12 mouse cellular contexts compared by ENCODE assay signal in genomic region chr1:60716567-60716966, GRCm38 (mm10). TPM values are rescaled to one million over a fixed set of nuclear protein-coding genes. Genes with fewer than 3 reads are reported as not detected.
DNase-seq lines count a peak whose midpoint lies in the region; ATAC-seq and TF ChIP-seq lines count a peak whose summit lies in the region.
"Had no signal": no experiment of that assay in that cellular context is flagged by ENCODE, and none has a peak within 500 bp of the region (broad histone marks: within the 10 kb centered on the region; RNA-seq: fewer than 3 reads in every experiment).

Gene Cd28 (plus strand): TSS chr1:60716800.

- H3K9me3 ChIP-seq in heart, embryonic 11.5 days (replicated peaks; ENCODE audit: control insufficient read depth, low read length) = no peaks in the 10 kb centered on the region; the same call in 1 of the 2 replicates
- H3K9me3 ChIP-seq in limb, embryonic 15.5 days = no peaks in the 10 kb centered on the region
- H3K9me3 ChIP-seq in forebrain, embryonic 11.5 days (ENCODE audit: control insufficient read depth, low read length) = no peaks in the 10 kb centered on the region
- H3K9me3 ChIP-seq: midbrain, embryonic 12.5 days had no signal

- H3K36me3 ChIP-seq in heart, embryonic 11.5 days (ENCODE audit: control insufficient read depth, insufficient read depth, low read length) = no peaks in the 10 kb centered on the region
- no peaks in the 10 kb centered on the region for H3K36me3 ChIP-seq in limb, embryonic 15.5 days
- no peaks in the 10 kb centered on the region for H3K36me3 ChIP-seq in forebrain, embryonic 11.5 days (ENCODE audit: control insufficient read depth, insufficient read depth, low read length)
- H3K36me3 ChIP-seq: midbrain, embryonic 12.5 days had no signal

- no peak for TF ChIP-seq CTCF in layer of hippocampus, adult 2 months (conservative IDR thresholded peaks at IDR 0.05)

- DNase-seq in layer of hippocampus, adult 2 months (ENCODE audit: low spot score in 2 of 2) = no peak
- DNase-seq in layer of hippocampus, adult 18-20 months (ENCODE audit: low spot score in 2 of 2) = no peak
- DNase-seq in gastrocnemius, adult 18-20 months (ENCODE audit: low spot score) = peak; percentile 69
- no peak for DNase-seq in forebrain, embryonic 11.5 days (ENCODE audit: low spot score)
- no peak for DNase-seq in thymus, postnatal 25 days
- DNase-seq: kidney, adult 18-20 months; thymus, adult 18-20 months had no signal

- no peaks in the 10 kb centered on the region for H3K27me3 ChIP-seq in heart, embryonic 11.5 days (ENCODE audit: control insufficient read depth, insufficient read depth, low read length)
- H3K27me3 ChIP-seq in limb, embryonic 15.5 days = no peaks in the 10 kb centered on the region
- no peaks in the 10 kb centered on the region for H3K27me3 ChIP-seq in forebrain, embryonic 11.5 days (ENCODE audit: control insufficient read depth, insufficient read depth, low read length)
- H3K27me3 ChIP-seq: midbrain, embryonic 12.5 days had no signal

- H3K4me1 ChIP-seq in heart, embryonic 11.5 days (ENCODE audit: control insufficient read depth, insufficient read depth, low read length) = no peaks in the 10 kb centered on the region
- peaks cover 7% of the 10 kb centered on the region; the same call in 1 of the 2 replicates for H3K4me1 ChIP-seq in limb, embryonic 15.5 days
- no peaks in the 10 kb centered on the region for H3K4me1 ChIP-seq in forebrain, embryonic 11.5 days (replicated peaks; ENCODE audit: control insufficient read depth, insufficient read depth, low read length)

- H3K4me3 ChIP-seq in layer of hippocampus, adult 2 months = no peak within 1 kb of the TSS; the same call in 1 of the 2 replicates
- no peak within 1 kb of the TSS for H3K4me3 ChIP-seq in heart, embryonic 11.5 days (ENCODE audit: low read depth, low read length)
- no peak within 1 kb of the TSS for H3K4me3 ChIP-seq in limb, embryonic 15.5 days
- no peak within 1 kb of the TSS for H3K4me3 ChIP-seq in forebrain, embryonic 11.5 days (ENCODE audit: low read depth, low read length)
- H3K4me3 ChIP-seq: midbrain, embryonic 12.5 days had no signal

- no peak within 1 kb of the TSS for H3K9ac ChIP-seq in heart, embryonic 11.5 days (ENCODE audit: low read depth, low read length)
- no peak within 1 kb of the TSS for H3K9ac ChIP-seq in limb, embryonic 15.5 days
- H3K9ac ChIP-seq in forebrain, embryonic 11.5 days (ENCODE audit: low read length) = no peak within 1 kb of the TSS
- H3K9ac ChIP-seq: midbrain, embryonic 12.5 days had no signal

- no peak within 1 kb of the TSS for H3K4me2 ChIP-seq in heart, embryonic 11.5 days
- H3K4me2 ChIP-seq in limb, embryonic 15.5 days = no peak within 1 kb of the TSS
- no peak within 1 kb of the TSS for H3K4me2 ChIP-seq in forebrain, embryonic 11.5 days (ENCODE audit: low read depth, low read length, severe bottlenecking)
- H3K4me2 ChIP-seq: midbrain, embryonic 12.5 days had no signal

- ATAC-seq in heart, embryonic 11.5 days (replicated peaks; ENCODE audit: insufficient number of reproducible peaks, low FRiP score, low TSS enrichment) = no peak
- no peak for ATAC-seq in limb, embryonic 15.5 days (ENCODE audit: insufficient number of reproducible peaks, low FRiP score, low TSS enrichment, low read depth)
- no peak for ATAC-seq in erythroblast, adult 5-6 weeks (replicated peaks; ENCODE audit: low FRiP score, poor library complexity, severe bottlenecking)
- ATAC-seq in forebrain, embryonic 11.5 days (replicated peaks; ENCODE audit: low FRiP score) = no peak
- ATAC-seq: forebrain, embryonic 14.5 days had no signal

- 87% methylated on average over 5 of the region's 5 CpGs for WGBS in heart, embryonic 11.5 days (ENCODE audit: insufficient replicate concordance)
- 82% methylated on average over 5 of the region's 5 CpGs for WGBS in limb, embryonic 15.5 days
- 93% methylated on average over 5 of the region's 5 CpGs for WGBS in forebrain, embryonic 11.5 days

- peak within 1 kb of the TSS; percentile 32; the same call in 1 of the 2 replicates for H3K27ac ChIP-seq in layer of hippocampus, adult 2 months
- peak within 1 kb of the TSS; percentile 25 for H3K27ac ChIP-seq in heart, embryonic 11.5 days (ENCODE audit: low read depth, low read length)
- H3K27ac ChIP-seq in limb, embryonic 15.5 days = peak within 1 kb of the TSS; percentile 63
- H3K27ac ChIP-seq in forebrain, embryonic 11.5 days (ENCODE audit: low read depth, low read length) = no peak within 1 kb of the TSS
- H3K27ac ChIP-seq: midbrain, embryonic 12.5 days had no signal

RNA-seq across cellular contexts. Expression of gene Cd28, which starts in this region (rescaled TPM):
- under 1 TPM; 0.15 to 0.17 TPM for total RNA-seq in layer of hippocampus, adult 2 months (2021)
- total RNA-seq in layer of hippocampus, adult 18-20 months (2021) = under 1 TPM in 1 of 2 experiments, not detected in 1; 0.12 TPM
- 1 to 10 TPM; 2.2 to 2.9 TPM for total RNA-seq in gastrocnemius, adult 18-20 months (2021)
- 0.07 TPM in 1 of 2 replicates, not detected in the other for polyA plus RNA-seq in heart, embryonic 11.5 days (2014; fragmentation: Nextera tagmentation; extraction: Ambion mirVana)
- polyA plus RNA-seq in limb, embryonic 15.5 days (2015; fragmentation: Nextera tagmentation; extraction: Ambion mirVana) = 0.46 and 0.54 TPM in 2 replicates
- 0.19 TPM in 1 of 2 replicates, not detected in the other for total RNA-seq in erythroblast, adult 5-6 weeks (2015; ENCODE audit: low replicate concordance)
- 0.43 and 1.5 TPM in 2 replicates for total RNA-seq in erythroblast, adult 5-6 weeks (2017; ENCODE audit: low replicate concordance)
- 0.05 and 0.08 TPM in 2 replicates for polyA plus RNA-seq in forebrain, embryonic 11.5 days (2014; fragmentation: Nextera tagmentation; extraction: Ambion mirVana)
